Mouse (Mus musculus): Measurements from ENCODE around the gene Cish.

GRCm38 (mm10) chr9:107294249-107294648 lies 1.6 kb upstream of the Cish start:
- peak; percentile 42 for TF ChIP-seq CTCF (conservative IDR thresholded peaks at IDR 0.05; ENCODE audit: low read length)
- no peak for TF ChIP-seq NANOG (IDR thresholded peaks at IDR 0.05; ENCODE audit: borderline replicate concordance, low read length)

Measured in E14TG2a.4 (cell line).